Mouse (Mus musculus) C2C12 (cell line): ENCODE measurements at regions not wholly inside any gene's neighbourhood (a gene's known extent, or its start where the extent isn't known, plus 50 kb on each side); places are given as distances from the start of the nearest gene placed in this dataset.

Experiments
- CTCF ChIP-seq: IDR thresholded peaks from one replicate; pipeline ENCODE4 v1.5.1; 2011; ENCODE audit not compliant: control insufficient read depth, insufficient read depth, insufficient read length
- FOSL1 ChIP-seq: IDR thresholded peaks from one replicate; pipeline ENCODE4 v1.8.0; 2011; ENCODE audit warnings: mild to moderate bottlenecking, low read length; ENCODE audit not compliant: poor library complexity, insufficient read depth, severe bottlenecking
- MAX ChIP-seq: IDR thresholded peaks from one replicate; pipeline ENCODE4 v1.6.1; 2011; ENCODE audit warnings: mild to moderate bottlenecking, control low read depth
- MYOG ChIP-seq: IDR thresholded peaks from one replicate; pipeline ENCODE4 v1.6.1; 2011; ENCODE audit not compliant: control insufficient read depth, insufficient read length; ENCODE audit errors: extremely low read depth

GRCm38 (mm10) chr9:111916684-111917535 lies 226.8 kb upstream of the Stac start:
- no peak for TF ChIP-seq CTCF
- TF ChIP-seq MAX, result no peak
- TF ChIP-seq FOSL1, result no peak
- no peak for TF ChIP-seq MYOG
